Mouse (Mus musculus) megakaryocyte, embryonic 14.5 days (primary cell): Measurements from ENCODE around the gene Pmvk.

Experiments
- FLI1 ChIP-seq: IDR thresholded peaks from 2 replicates; pipeline ENCODE4 v1.6.1; 2012; ENCODE audit warnings: low read length, inconsistent platforms, mixed read lengths
- GATA1 ChIP-seq: IDR thresholded peaks from 3 replicates; pipeline ENCODE4 v1.6.1; 2012; ENCODE audit warnings: mixed read lengths, low read length, inconsistent platforms, borderline replicate concordance

- TF ChIP-seq FLI1: no peak
- TF ChIP-seq GATA1: no peak
Observed at GRCm38 (mm10) chr3:89409701-89410100, 44.6 kb upstream of the Pmvk start.
